In the genomic region with DNA sequence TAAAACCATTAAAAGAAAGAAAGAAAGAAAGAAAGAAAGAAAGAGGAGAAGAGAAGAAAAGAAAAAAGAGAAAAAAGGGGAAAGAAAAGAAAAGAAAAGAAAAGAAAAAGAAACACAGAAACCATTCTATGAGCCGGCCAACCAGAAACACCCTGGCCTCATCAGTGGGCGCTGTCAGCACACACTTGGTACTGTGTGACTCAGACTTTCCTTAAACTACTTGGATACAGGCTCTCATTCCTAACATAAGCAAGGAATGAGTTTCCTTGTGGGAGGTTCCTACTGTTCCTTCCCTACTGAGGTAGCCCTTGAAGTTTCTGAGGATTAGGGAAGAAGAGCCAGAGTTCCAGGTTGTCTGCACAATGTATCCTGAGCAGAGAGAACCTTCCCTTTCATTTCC, we compare ENCODE assay signal across 13 mouse cellular contexts. TPM values are rescaled to one million over a fixed set of nuclear protein-coding genes. Genes with fewer than 3 reads are reported as not detected.
DNase-seq lines count a peak whose midpoint lies in the region; ATAC-seq and TF ChIP-seq lines count a peak whose summit lies in the region.
"Had no signal": no experiment of that assay in that cellular context is flagged by ENCODE, and none has a peak within 500 bp of the region (broad histone marks: within the 10 kb centered on the region; RNA-seq: fewer than 3 reads in every experiment).

No protein-coding gene starts in this region.

- H3K9ac ChIP-seq in liver, embryonic 12.5 days = no peak overlapping the region
- no peak overlapping the region for H3K9ac ChIP-seq in liver, postnatal 0 days (replicated peaks)
- H3K9ac ChIP-seq in MEL (ENCODE audit: control insufficient read depth, low read depth, low read length, poor library complexity, severe bottlenecking) = peak overlapping the region; percentile 32
- H3K9ac ChIP-seq in hindbrain, embryonic 12.5 days = no peak overlapping the region
- no peak overlapping the region for H3K9ac ChIP-seq in neural tube, embryonic 14.5 days (replicated peaks; ENCODE audit: low read depth, low read length)
- H3K9ac ChIP-seq: limb, embryonic 13.5 days had no signal

- TF ChIP-seq RAD21 in MEL (IDR thresholded peaks at IDR 0.05; ENCODE audit: low read depth, low read length) = no peak

- H3K4me3 ChIP-seq in liver, embryonic 12.5 days = no peak overlapping the region
- no peak overlapping the region for H3K4me3 ChIP-seq in liver, postnatal 0 days (ENCODE audit: low read depth, low read length)
- H3K4me3 ChIP-seq in MEL (ENCODE audit: control insufficient read depth in 1 of 2, insufficient read depth in 1 of 2, low read depth in 2 of 2, low read length in 2 of 2) = peak overlapping the region; percentile 61 to 74
- no peak overlapping the region for H3K4me3 ChIP-seq in hindbrain, embryonic 12.5 days
- no peak overlapping the region for H3K4me3 ChIP-seq in neural tube, embryonic 14.5 days (ENCODE audit: low read depth, low read length)

- peaks cover 34% of the 10 kb centered on the region for H3K27me3 ChIP-seq in liver, embryonic 12.5 days (replicated peaks)
- peaks cover 13% of the 10 kb centered on the region for H3K27me3 ChIP-seq in liver, postnatal 0 days (ENCODE audit: insufficient read depth, low read length)
- no peaks in the 10 kb centered on the region for H3K27me3 ChIP-seq in MEL (ENCODE audit: control insufficient read depth in 1 of 2, insufficient read depth in 2 of 2, low read length in 2 of 2)
- peaks cover 3% of the 10 kb centered on the region; the same call in 1 of the 2 replicates for H3K27me3 ChIP-seq in hindbrain, embryonic 12.5 days
- H3K27me3 ChIP-seq in neural tube, embryonic 14.5 days (ENCODE audit: control insufficient read depth, insufficient read depth, low read length) = no peaks in the 10 kb centered on the region

- 48% methylated on average over 2 of the region's 2 CpGs for WGBS in liver, embryonic 12.5 days (ENCODE audit: insufficient replicate concordance)
- WGBS in liver, postnatal 0 days (ENCODE audit: insufficient replicate concordance) = 59% methylated on average over 2 of the region's 2 CpGs
- WGBS in hindbrain, embryonic 12.5 days = 81% methylated on average over 2 of the region's 2 CpGs
- WGBS in neural tube, embryonic 14.5 days = 81% methylated on average over 2 of the region's 2 CpGs

- no peak for DNase-seq in liver, postnatal 0 days
- no peak for DNase-seq in MEL (ENCODE audit: low read depth, low spot score)
- DNase-seq in cerebellum, postnatal 14 days = no peak
- DNase-seq in heart, adult 9 months (ENCODE audit: low spot score in 2 of 2) = no peak
- no peak for DNase-seq in heart, adult 11 months
- DNase-seq: cerebellum, adult 11 months; gastrocnemius, postnatal 10 days; heart, postnatal 36 days; kidney, postnatal 36 days had no signal

- H3K36me3 ChIP-seq in liver, embryonic 12.5 days = no peaks in the 10 kb centered on the region
- H3K36me3 ChIP-seq in liver, postnatal 0 days (replicated peaks; ENCODE audit: insufficient read depth, low read length) = no peaks in the 10 kb centered on the region
- peaks cover 0 to 14% of the 10 kb centered on the region in 2 experiments; a peak in 2 of 4 replicates for H3K36me3 ChIP-seq in MEL (ENCODE audit: control insufficient read depth in 1 of 2, insufficient read depth in 2 of 2, low read length in 2 of 2)
- no peaks in the 10 kb centered on the region for H3K36me3 ChIP-seq in hindbrain, embryonic 12.5 days
- no peaks in the 10 kb centered on the region for H3K36me3 ChIP-seq in neural tube, embryonic 14.5 days (ENCODE audit: control insufficient read depth, insufficient read depth, low read length)
- H3K36me3 ChIP-seq: limb, embryonic 13.5 days had no signal

- H3K79me2 ChIP-seq in MEL (ENCODE audit: control insufficient read depth, insufficient read depth, low read length, poor library complexity) = no peaks in the 10 kb centered on the region

- peaks cover 72% of the 10 kb centered on the region for H3K4me1 ChIP-seq in liver, embryonic 12.5 days
- H3K4me1 ChIP-seq in liver, postnatal 0 days (ENCODE audit: insufficient read depth) = peaks cover 36% of the 10 kb centered on the region
- peaks cover 0 to 27% of the 10 kb centered on the region in 2 experiments; a peak in 3 of 4 replicates for H3K4me1 ChIP-seq in MEL (ENCODE audit: control insufficient read depth in 1 of 2, insufficient read depth in 2 of 2, low read length in 2 of 2)
- peaks cover 24% of the 10 kb centered on the region for H3K4me1 ChIP-seq in hindbrain, embryonic 12.5 days
- peaks cover 16% of the 10 kb centered on the region for H3K4me1 ChIP-seq in neural tube, embryonic 14.5 days (ENCODE audit: control insufficient read depth, insufficient read depth, low read length)

- no peak for ATAC-seq in liver, embryonic 12.5 days
- no peak for ATAC-seq in liver, postnatal 0 days
- ATAC-seq in hindbrain, embryonic 12.5 days (ENCODE audit: low FRiP score) = no peak
- ATAC-seq in neural tube, embryonic 14.5 days (ENCODE audit: low read depth) = no peak

- H3K27ac ChIP-seq in liver, embryonic 12.5 days = peak overlapping the region; percentile 72
- no peak overlapping the region for H3K27ac ChIP-seq in liver, postnatal 0 days (ENCODE audit: low read depth)
- peak overlapping the region; percentile 71 for H3K27ac ChIP-seq in MEL (ENCODE audit: control insufficient read depth, low read depth, low read length)
- peak overlapping the region; percentile 92 for H3K27ac ChIP-seq in hindbrain, embryonic 12.5 days
- H3K27ac ChIP-seq in neural tube, embryonic 14.5 days (ENCODE audit: low read depth, low read length) = peak overlapping the region; percentile 95
- H3K27ac ChIP-seq: limb, embryonic 13.5 days had no signal

- TF ChIP-seq POLR2A in MEL (IDR thresholded peaks at IDR 0.05; ENCODE audit: control insufficient read depth in 1 of 2, insufficient read depth in 1 of 2, low read depth in 1 of 2, low read length in 2 of 2, poor library complexity in 1 of 2) = no peak

- peak overlapping the region; percentile 99 for H3K4me2 ChIP-seq in liver, embryonic 12.5 days
- no peak overlapping the region for H3K4me2 ChIP-seq in liver, postnatal 0 days (ENCODE audit: low read depth, low read length)
- H3K4me2 ChIP-seq in hindbrain, embryonic 12.5 days (replicated peaks) = peak overlapping the region; percentile 73; the same call in 1 of the 2 replicates
- H3K4me2 ChIP-seq in neural tube, embryonic 14.5 days (ENCODE audit: low read depth, low read length) = peak overlapping the region; percentile 82

- no peak for TF ChIP-seq CTCF in liver, postnatal 0 days (IDR thresholded peaks at IDR 0.05; ENCODE audit: low read depth)
- no peak for TF ChIP-seq CTCF in MEL (IDR thresholded peaks at IDR 0.05 in 2 of 3, conservative IDR thresholded peaks at IDR 0.05 in 1 of 3; ENCODE audit: control insufficient read depth in 1 of 3, insufficient read depth in 1 of 3, low read depth in 2 of 3, low read length in 3 of 3, poor library complexity in 1 of 3, severe bottlenecking in 1 of 3)

- H3K9me3 ChIP-seq in liver, embryonic 12.5 days (replicated peaks) = no peaks in the 10 kb centered on the region
- no peaks in the 10 kb centered on the region for H3K9me3 ChIP-seq in liver, postnatal 0 days (ENCODE audit: low read length)
- no peaks in the 10 kb centered on the region for H3K9me3 ChIP-seq in MEL (replicated peaks; ENCODE audit: insufficient read depth, low read length)
- H3K9me3 ChIP-seq in hindbrain, embryonic 12.5 days (replicated peaks) = no peaks in the 10 kb centered on the region
- no peaks in the 10 kb centered on the region for H3K9me3 ChIP-seq in neural tube, embryonic 14.5 days (ENCODE audit: control insufficient read depth, low read length)
- H3K9me3 ChIP-seq: limb, embryonic 13.5 days had no signal

- TF ChIP-seq EP300 in liver, postnatal 0 days (IDR thresholded peaks at IDR 0.05; ENCODE audit: low read depth) = no peak
- no peak for TF ChIP-seq EP300 in MEL (IDR thresholded peaks at IDR 0.05; ENCODE audit: low read depth in 1 of 2, low read length in 2 of 2)

TF ChIP-seq in MEL, 35 proteins besides CTCF, POLR2A, EP300 and RAD21:
- no peak for TF ChIP-seq BHLHE40 (IDR thresholded peaks at IDR 0.05; ENCODE audit: borderline replicate concordance, low read depth, low read length)
- TF ChIP-seq ZC3H11A (IDR thresholded peaks at IDR 0.05; ENCODE audit: low read depth, low read length) = no peak
- TF ChIP-seq NELFE (IDR thresholded peaks at IDR 0.05; ENCODE audit: low read depth, low read length) = no peak
- TF ChIP-seq MAFK (IDR thresholded peaks at IDR 0.05; ENCODE audit: borderline replicate concordance, low read depth, low read length) = no peak

RNA-seq across cellular contexts. Expression of a gene that starts 1.2 kb away (rescaled TPM):
- polyA plus RNA-seq in liver, embryonic 12.5 days (2016; fragmentation: Nextera tagmentation; extraction: Ambion mirVana) = 4.6 TPM in 2 replicates
- polyA plus RNA-seq in liver, postnatal 0 days (2015; fragmentation: Nextera tagmentation; extraction: Ambion mirVana) = 0.80 and 1.1 TPM in 2 replicates
- total RNA-seq in MEL (2012; rRNA removed) = 1.1 and 2.8 TPM in 2 replicates
- 1 to 10 TPM in 1 of 2 experiments, not detected in 1; 5.4 TPM for polyA plus RNA-seq in MEL (2012; ENCODE audit: insufficient read depth in 1 of 2, insufficient read length in 2 of 2, low read depth in 1 of 2, low replicate concordance in 2 of 2, missing spikeins in 1 of 2)
- 28.9 and 32.2 TPM in 2 replicates for polyA plus RNA-seq in hindbrain, embryonic 12.5 days (2016; fragmentation: Nextera tagmentation; extraction: Ambion mirVana)
- polyA plus RNA-seq in neural tube, embryonic 14.5 days (2014; fragmentation: Nextera tagmentation; extraction: Ambion mirVana) = 34.9 and 36.9 TPM in 2 replicates

RNA-seq across cellular contexts. Expression of a gene that starts 12.9 kb away (rescaled TPM):
- polyA plus RNA-seq in liver, embryonic 12.5 days (2016; fragmentation: Nextera tagmentation; extraction: Ambion mirVana) = 27.4 and 32.2 TPM in 2 replicates
- polyA plus RNA-seq in liver, postnatal 0 days (2015; fragmentation: Nextera tagmentation; extraction: Ambion mirVana) = 6.3 TPM in 2 replicates
- total RNA-seq in MEL (2012; rRNA removed) = 22.9 and 32.2 TPM in 2 replicates
- polyA plus RNA-seq in MEL (2012; ENCODE audit: insufficient read depth in 1 of 2, insufficient read length in 2 of 2, low read depth in 1 of 2, low replicate concordance in 2 of 2, missing spikeins in 1 of 2) = 10 to 100 TPM in 1 of 2 experiments, not detected in 1; 75.9 TPM
- 20.9 and 21.0 TPM in 2 replicates for polyA plus RNA-seq in hindbrain, embryonic 12.5 days (2016; fragmentation: Nextera tagmentation; extraction: Ambion mirVana)
- 6.6 and 8.1 TPM in 2 replicates for polyA plus RNA-seq in neural tube, embryonic 14.5 days (2014; fragmentation: Nextera tagmentation; extraction: Ambion mirVana)

RNA-seq across cellular contexts. Expression of a gene that starts 42.3 kb away (rescaled TPM):
- 79.2 and 94.3 TPM in 2 replicates for polyA plus RNA-seq in liver, embryonic 12.5 days (2016; fragmentation: Nextera tagmentation; extraction: Ambion mirVana)
- polyA plus RNA-seq in liver, postnatal 0 days (2015; fragmentation: Nextera tagmentation; extraction: Ambion mirVana) = 54.1 and 54.9 TPM in 2 replicates
- total RNA-seq in MEL (2012; rRNA removed) = 107 TPM in 2 replicates
- 100 to 1,000 TPM in 1 of 2 experiments, not detected in 1; 327 TPM for polyA plus RNA-seq in MEL (2012; ENCODE audit: insufficient read depth in 1 of 2, insufficient read length in 2 of 2, low read depth in 1 of 2, low replicate concordance in 2 of 2, missing spikeins in 1 of 2)
- polyA plus RNA-seq in hindbrain, embryonic 12.5 days (2016; fragmentation: Nextera tagmentation; extraction: Ambion mirVana) = 212 and 231 TPM in 2 replicates
- polyA plus RNA-seq in neural tube, embryonic 14.5 days (2014; fragmentation: Nextera tagmentation; extraction: Ambion mirVana) = 379 and 405 TPM in 2 replicates

Comparison
In these comparisons a context has a peak if more than half of its experiments do, and no peak if none do; other contexts are left out.
1. H3K4me3 ChIP-seq: peak in MEL (2 of 2); none in liver, embryonic 12.5 days (single experiment), liver, postnatal 0 days (single experiment), hindbrain, embryonic 12.5 days (single experiment) and neural tube, embryonic 14.5 days (single experiment).